Mouse (Mus musculus) hindbrain, embryonic 12.5 days (tissue): Measurements from ENCODE around the gene Lhfp. TPM values are rescaled to one million over a fixed set of nuclear protein-coding genes. Genes with fewer than 3 reads are reported as not detected.

Experiments
- ATAC-seq: fragments of 200-750 bp; cut with Nextera tagmentation; 2 replicates; pipeline ENCODE4 v1.8.0; 2017; ENCODE audit warnings: moderate TSS enrichment; ENCODE audit not compliant: low FRiP score
- H3K27ac ChIP-seq: fragments of 300-500 bp; sonication (generic); 2 replicates; pipeline ENCODE4 v1.5.1; 2016; ENCODE audit warnings: mild to moderate bottlenecking
- H3K27me3 ChIP-seq: fragments of 300-500 bp; sonication (generic); 2 replicates; pipeline ENCODE4 v1.6.1; 2016; ENCODE audit warnings: mild to moderate bottlenecking
- H3K36me3 ChIP-seq: fragments of 300-500 bp; sonication (generic); 2 replicates; pipeline ENCODE4 v1.6.1; 2016; ENCODE audit warnings: mild to moderate bottlenecking
- H3K4me1 ChIP-seq: fragments of 300-500 bp; sonication (generic); 2 replicates; pipeline ENCODE4 v1.6.1; 2016
- H3K4me2 ChIP-seq: fragments of 300-500 bp; sonication (generic); replicated peaks from 2 replicates; pipeline ENCODE4 v1.6.1; 2016; ENCODE audit warnings: mild to moderate bottlenecking
- H3K4me3 ChIP-seq: fragments of 300-500 bp; sonication (generic); 2 replicates; pipeline ENCODE4 v1.5.1; 2016; ENCODE audit warnings: mild to moderate bottlenecking
- H3K9ac ChIP-seq: fragments of 300-500 bp; sonication (generic); 2 replicates; pipeline ENCODE4 v1.6.1; 2016; ENCODE audit warnings: mild to moderate bottlenecking, moderate library complexity
- H3K9me3 ChIP-seq: fragments of 300-500 bp; sonication (generic); replicated peaks from 2 replicates; pipeline ENCODE4 v1.6.1; 2016; ENCODE audit warnings: mild to moderate bottlenecking
- WGBS: fragments of 180-500 bp; shearing (Covaris S2); methylation state at CpG from one replicate; pipeline ENCODE4 v1.1.7; 2016; 5-methylcytosine and 5-hydroxymethylcytosine counted together
- polyA plus RNA-seq: library from polyadenylated mRNA; unstranded; fragments of >200 nt; fragmentation: Nextera tagmentation; extraction: Ambion mirVana; gene quantifications from 2 replicates; pipeline ENCODE4 v1.2.1, GENCODE M21; 2016

Gene Lhfp
- polyA plus RNA-seq, 1 experiment from 2014 or later = 64.2 TPM

- Histone ChIP-seq H3K27ac (peak overlapping the region; percentile 62; the same call in 1 of the 2 replicates), H3K4me3 (peak overlapping the region; percentile 66), H3K4me2 (peak overlapping the region; percentile 64), H3K27me3 (peaks cover 6% of the 10 kb centered on the region; the same call in 1 of the 2 replicates), H3K36me3 (no peaks in the 10 kb centered on the region), H3K9ac (0 out of 2 replicates have a peak overlapping the region, but pooled peaks have one; percentile 5), H3K4me1 (peaks cover 27% of the 10 kb centered on the region), H3K9me3 (no peaks in the 10 kb centered on the region)
- no peak for ATAC-seq
- WGBS = 52% methylated on average over 7 of the region's 7 CpGs
Observed at GRCm38 (mm10) chr3:53044238-53044637, 2.9 kb downstream of the Lhfp start.

- H3K9me3 ChIP-seq = no peaks in the 10 kb centered on the region
- 52% methylated on average over 11 of the region's 11 CpGs for WGBS
- peaks cover 27% of the 10 kb centered on the region for H3K4me1 ChIP-seq
- no peaks in the 10 kb centered on the region for H3K36me3 ChIP-seq
- H3K27ac ChIP-seq = peak overlapping the region; percentile 62; the same call in 1 of the 2 replicates
- peak overlapping the region; percentile 5; the same call in 1 of the 2 replicates for H3K9ac ChIP-seq
- peak overlapping the region; percentile 66 for H3K4me3 ChIP-seq
- peak overlapping the region; percentile 64 for H3K4me2 ChIP-seq
- peaks cover 6% of the 10 kb centered on the region; the same call in 1 of the 2 replicates for H3K27me3 ChIP-seq
- no peak for ATAC-seq
Observed at GRCm38 (mm10) chr3:53044682-53045299, 3.5 kb downstream of the Lhfp start.

DNA sequence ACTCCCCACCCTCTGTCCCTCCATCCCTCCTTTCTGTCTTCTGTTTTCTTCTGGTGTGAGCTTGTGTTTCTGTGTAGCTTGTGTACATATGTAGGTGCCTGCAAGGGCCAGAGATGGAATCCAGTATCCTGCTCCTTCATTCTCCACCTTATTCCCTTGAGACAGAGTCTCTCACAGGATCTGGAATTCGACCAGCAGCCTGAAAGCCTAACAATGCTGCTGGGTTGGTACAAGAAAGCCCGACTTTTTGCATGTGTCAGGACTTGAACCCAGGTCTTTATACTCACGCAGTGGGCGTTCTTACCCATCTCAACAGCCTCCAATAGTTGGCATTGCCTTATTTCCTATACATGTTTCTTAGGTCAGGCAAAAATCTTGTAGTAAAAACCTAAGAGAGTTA is 4.4 kb downstream of the Lhfp start:
- H3K36me3 ChIP-seq = no peaks in the 10 kb centered on the region
- H3K4me3 ChIP-seq = no peak overlapping the region
- WGBS = 82% methylated on average over 4 of the region's 4 CpGs
- peaks cover 6% of the 10 kb centered on the region; the same call in 1 of the 2 replicates for H3K27me3 ChIP-seq
- no peak overlapping the region for H3K9ac ChIP-seq
- H3K27ac ChIP-seq = no peak overlapping the region
- no peak for ATAC-seq
- peaks cover 25% of the 10 kb centered on the region for H3K4me1 ChIP-seq
- 0 out of 2 replicates have a peak overlapping the region, but pooled peaks have one; percentile 19 for H3K4me2 ChIP-seq
- H3K9me3 ChIP-seq = no peaks in the 10 kb centered on the region

DNA sequence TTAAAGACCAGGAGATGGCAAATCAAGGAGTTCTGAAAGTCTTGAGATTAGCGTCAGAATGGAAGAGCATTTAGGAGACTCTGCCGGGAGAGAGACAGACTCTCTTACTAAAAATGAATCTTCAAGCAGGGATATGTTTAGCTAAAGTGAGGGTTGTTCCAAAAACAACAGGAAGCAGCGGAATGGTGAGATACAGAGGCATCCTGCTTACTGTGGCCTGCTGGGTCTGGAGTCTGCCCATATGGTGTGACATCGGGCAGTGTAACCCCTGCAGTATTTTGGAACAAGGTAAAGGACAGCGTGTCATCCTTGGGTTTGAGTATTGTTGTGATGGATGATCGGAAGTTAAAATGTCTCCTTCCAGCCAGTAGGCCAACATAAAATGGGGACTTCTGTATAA is 5.0 kb downstream of the Lhfp start:
- H3K36me3 ChIP-seq = no peaks in the 10 kb centered on the region
- H3K4me3 ChIP-seq = no peak overlapping the region
- H3K9ac ChIP-seq = no peak overlapping the region
- 80% methylated on average over 6 of the region's 6 CpGs for WGBS
- H3K27me3 ChIP-seq = peaks cover 6% of the 10 kb centered on the region; the same call in 1 of the 2 replicates
- H3K27ac ChIP-seq = no peak overlapping the region
- peaks cover 21% of the 10 kb centered on the region for H3K4me1 ChIP-seq
- no peak for ATAC-seq
- no peaks in the 10 kb centered on the region for H3K9me3 ChIP-seq
- no peak overlapping the region for H3K4me2 ChIP-seq

DNA sequence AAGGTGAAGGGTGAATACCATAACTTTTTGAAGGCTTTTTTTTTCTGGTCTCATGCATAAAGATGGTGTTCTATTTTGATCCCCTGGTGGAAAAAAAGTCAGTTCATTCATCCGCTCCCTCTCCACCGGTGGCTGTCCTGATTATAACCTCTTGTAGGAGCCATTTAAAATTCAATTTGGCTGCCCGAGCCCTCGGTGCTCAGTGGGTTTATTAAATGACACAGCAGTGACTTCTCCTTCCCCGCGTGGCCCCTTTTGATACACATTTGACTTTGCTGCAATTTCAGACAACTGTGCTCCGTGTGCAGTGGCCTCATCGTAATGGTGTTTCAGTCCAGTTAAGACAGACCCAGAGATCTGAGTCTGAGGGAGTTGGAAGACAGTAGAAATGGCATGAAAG is 11.1 kb downstream of the Lhfp start:
- no peak for ATAC-seq
- Histone ChIP-seq H3K36me3 (no peaks in the 10 kb centered on the region), H3K9me3 (no peaks in the 10 kb centered on the region), H3K4me2 (no peak overlapping the region), H3K27ac (no peak overlapping the region), H3K4me1 (peaks cover 20% of the 10 kb centered on the region), H3K9ac (no peak overlapping the region), H3K27me3 (no peaks in the 10 kb centered on the region), H3K4me3 (no peak overlapping the region)
- 25% methylated on average over 8 of the region's 8 CpGs for WGBS

GRCm38 (mm10) chr3:53056430-53056829 is 15.1 kb downstream of the Lhfp start:
- no peak overlapping the region for H3K9ac ChIP-seq
- peaks cover 27% of the 10 kb centered on the region for H3K4me1 ChIP-seq
- H3K4me3 ChIP-seq = no peak overlapping the region
- H3K9me3 ChIP-seq = no peaks in the 10 kb centered on the region
- H3K27me3 ChIP-seq = no peaks in the 10 kb centered on the region
- H3K4me2 ChIP-seq = no peak overlapping the region
- H3K36me3 ChIP-seq = no peaks in the 10 kb centered on the region
- ATAC-seq = no peak
- WGBS = 78% methylated on average over 10 of the region's 10 CpGs
- H3K27ac ChIP-seq = no peak overlapping the region

GRCm38 (mm10) chr3:53059959-53060358 is 18.6 kb downstream of the Lhfp start:
- 70% methylated on average over 2 of the region's 2 CpGs for WGBS
- Histone ChIP-seq H3K4me1 (peaks cover 17% of the 10 kb centered on the region; the same call in 1 of the 2 replicates), H3K4me2 (no peak overlapping the region), H3K4me3 (no peak overlapping the region), H3K27me3 (no peaks in the 10 kb centered on the region), H3K36me3 (no peaks in the 10 kb centered on the region), H3K9ac (no peak overlapping the region), H3K27ac (no peak overlapping the region), H3K9me3 (no peaks in the 10 kb centered on the region)
- ATAC-seq = no peak

GRCm38 (mm10) chr3:53063423-53064147 is 22.3 kb downstream of the Lhfp start:
- Histone ChIP-seq H3K9me3 (no peaks in the 10 kb centered on the region), H3K27me3 (no peaks in the 10 kb centered on the region), H3K4me1 (peaks cover 15% of the 10 kb centered on the region; the same call in 1 of the 2 replicates), H3K4me3 (no peak overlapping the region), H3K9ac (no peak overlapping the region), H3K27ac (no peak overlapping the region), H3K36me3 (no peaks in the 10 kb centered on the region), H3K4me2 (no peak overlapping the region)
- no peak for ATAC-seq
- 62% methylated on average over 13 of the region's 13 CpGs for WGBS

DNA sequence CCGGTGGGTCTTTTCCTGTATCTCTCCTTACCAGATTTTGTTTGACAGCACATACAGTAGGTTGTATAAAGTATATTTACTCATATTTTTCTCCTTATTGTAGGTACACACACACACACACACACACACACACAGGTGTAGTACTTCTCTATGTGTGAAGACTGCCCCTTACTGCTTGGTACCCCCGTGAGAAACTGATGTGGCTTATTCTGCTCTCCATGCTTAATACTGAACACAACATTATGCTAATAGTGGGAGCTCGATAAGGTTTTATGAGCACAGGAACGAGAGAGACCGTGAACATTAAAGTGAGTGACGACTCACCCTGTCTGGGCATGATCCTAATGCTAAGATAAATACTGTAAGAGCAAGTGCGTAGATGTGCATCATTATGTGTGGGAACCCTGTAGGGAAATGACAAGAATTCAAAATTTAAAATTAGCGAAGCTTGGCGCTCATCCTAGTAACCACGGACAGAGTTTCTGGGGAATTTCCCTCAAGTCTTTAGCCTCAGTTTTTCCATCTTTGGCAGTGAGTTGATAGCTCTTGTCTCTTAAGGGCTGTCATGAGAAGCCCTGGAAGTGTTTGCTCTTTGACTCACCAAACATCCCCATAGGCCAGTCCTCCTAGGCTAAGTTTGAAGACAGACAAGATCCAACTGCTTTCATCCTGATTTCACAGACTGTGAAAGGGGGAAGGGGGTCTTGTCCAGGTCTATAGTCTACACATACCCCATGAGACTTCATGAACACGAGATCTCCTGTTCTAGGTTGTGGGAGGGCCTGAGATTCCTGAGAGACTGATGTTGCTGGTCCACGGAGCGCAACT is 24.2 kb downstream of the Lhfp start:
- no peaks in the 10 kb centered on the region for H3K27me3 ChIP-seq
- WGBS = 82% methylated on average over 13 of the region's 13 CpGs
- no peak for ATAC-seq
- no peak overlapping the region for H3K4me3 ChIP-seq
- H3K4me1 ChIP-seq = peaks cover 9% of the 10 kb centered on the region; the same call in 1 of the 2 replicates
- H3K36me3 ChIP-seq = no peaks in the 10 kb centered on the region
- no peaks in the 10 kb centered on the region for H3K9me3 ChIP-seq
- H3K9ac ChIP-seq = no peak overlapping the region
- no peak overlapping the region for H3K4me2 ChIP-seq
- no peak overlapping the region; the same call in 1 of the 2 replicates for H3K27ac ChIP-seq

GRCm38 (mm10) chr3:53066095-53066372 is 24.7 kb downstream of the Lhfp start:
- Histone ChIP-seq H3K4me2 (no peak overlapping the region), H3K4me3 (no peak overlapping the region), H3K27me3 (no peaks in the 10 kb centered on the region), H3K9ac (no peak overlapping the region), H3K27ac (no peak overlapping the region; the same call in 1 of the 2 replicates), H3K9me3 (no peaks in the 10 kb centered on the region), H3K4me1 (peaks cover 9% of the 10 kb centered on the region; the same call in 1 of the 2 replicates), H3K36me3 (no peaks in the 10 kb centered on the region)
- ATAC-seq = no peak
- WGBS = 73% methylated on average over 4 of the region's 4 CpGs

DNA sequence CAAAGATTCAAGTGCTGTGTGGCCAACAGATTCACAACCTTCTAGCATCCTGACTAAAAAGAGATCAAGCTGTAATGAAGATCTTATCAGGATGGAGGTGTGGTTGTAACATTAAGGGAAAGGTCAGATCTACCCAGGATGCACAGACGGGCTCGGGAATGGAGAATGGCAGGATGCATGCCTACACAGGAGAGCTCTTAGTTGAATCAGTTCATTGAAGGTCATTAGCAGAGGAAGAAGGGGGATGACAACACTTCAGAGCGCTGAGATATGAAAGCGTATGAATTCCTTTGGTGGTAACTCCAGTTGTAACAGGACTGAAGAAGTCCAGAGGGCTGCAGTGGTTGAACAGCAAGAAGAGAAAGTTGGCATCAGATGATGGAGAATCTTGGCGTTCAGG is 27.1 kb downstream of the Lhfp start:
- Histone ChIP-seq H3K36me3 (no peaks in the 10 kb centered on the region), H3K4me3 (no peak overlapping the region), H3K27ac (no peak overlapping the region), H3K4me2 (no peak overlapping the region), H3K9ac (no peak overlapping the region), H3K27me3 (no peaks in the 10 kb centered on the region), H3K9me3 (no peaks in the 10 kb centered on the region), H3K4me1 (peaks cover 8% of the 10 kb centered on the region; the same call in 1 of the 2 replicates)
- no peak for ATAC-seq
- WGBS = 89% methylated on average over 5 of the region's 5 CpGs

GRCm38 (mm10) chr3:53074264-53074663 is 32.9 kb downstream of the Lhfp start:
- H3K9me3 ChIP-seq = no peaks in the 10 kb centered on the region
- 92% methylated on average over 4 of the region's 4 CpGs for WGBS
- no peak overlapping the region for H3K4me2 ChIP-seq
- H3K36me3 ChIP-seq = no peaks in the 10 kb centered on the region
- no peak overlapping the region for H3K9ac ChIP-seq
- no peaks in the 10 kb centered on the region; the same call in 1 of the 2 replicates for H3K4me1 ChIP-seq
- no peak overlapping the region for H3K27ac ChIP-seq
- H3K27me3 ChIP-seq = no peaks in the 10 kb centered on the region
- ATAC-seq = no peak
- no peak overlapping the region for H3K4me3 ChIP-seq
